Comparison of ENCODE assay signal across 12 mouse cellular contexts in the genomic region with DNA sequence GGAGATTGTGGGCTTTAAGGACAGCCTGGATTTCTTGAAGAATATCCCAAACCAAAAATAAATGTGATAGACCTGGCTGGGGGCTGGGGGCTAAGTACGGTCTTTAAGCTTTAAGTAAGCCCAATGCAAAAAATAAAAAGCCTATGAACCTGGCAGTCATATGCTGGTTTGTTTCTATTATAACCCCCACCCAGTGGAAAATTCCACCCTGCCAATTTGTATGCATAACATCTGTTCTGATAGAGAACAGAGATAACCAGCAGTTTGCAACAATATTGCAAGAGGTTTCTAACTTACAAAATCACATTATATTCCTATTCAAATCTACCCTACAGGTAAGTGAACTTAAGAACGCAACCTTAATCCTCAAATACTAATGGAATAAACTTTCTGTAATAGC.
"Had no signal": no experiment of that assay in that cellular context is flagged by ENCODE, and none has a peak within 500 bp of the region (broad histone marks: within the 10 kb centered on the region; RNA-seq: fewer than 3 reads in every experiment).

No protein-coding gene starts in this region.

- H3K27me3 ChIP-seq: limb, embryonic 12.5 days; liver, embryonic 13.5 days; lung, embryonic 15.5 days; midbrain, embryonic 13.5 days had no signal

- H3K27ac ChIP-seq: limb, embryonic 12.5 days; liver, embryonic 13.5 days; lung, embryonic 15.5 days; midbrain, embryonic 13.5 days had no signal

- H3K4me1 ChIP-seq: limb, embryonic 12.5 days; liver, embryonic 13.5 days; lung, embryonic 15.5 days had no signal

- DNase-seq: kidney, adult 11 months; kidney, postnatal 14 days; layer of hippocampus, adult 9-11 months; layer of hippocampus, postnatal 36 days; liver; liver, embryonic 13.5 days; liver, postnatal 0 days; lung, postnatal 14 days; right cerebral cortex, postnatal 14 days had no signal

- ATAC-seq: liver, postnatal 0 days; midbrain, embryonic 13.5 days had no signal

- H3K4me3 ChIP-seq: limb, embryonic 12.5 days; liver, embryonic 13.5 days; lung, embryonic 15.5 days; midbrain, embryonic 13.5 days had no signal
